Mouse (Mus musculus) MEL (cell line): ENCODE results near the gene Lair1. TPM values are rescaled to one million over a fixed set of nuclear protein-coding genes. Genes with fewer than 3 reads are reported as not detected.

Experiments used
- DNase-seq: peaks from one replicate; pipeline ENCODE4 v3.0.0; 2011; ENCODE audit warnings: low read depth, low spot score
- H3K27ac ChIP-seq: 2 replicates; pipeline ENCODE4 v1.5.1; 2012; ENCODE audit warnings: low read depth, mild to moderate bottlenecking, control low read depth, low read length, moderate library complexity; ENCODE audit not compliant: control insufficient read depth
- H3K27me3 ChIP-seq, 2 experiments: fragments of 150-350 bp in 1 of 2; sonication (generic) in 1 of 2; 2 replicates each; pipeline ENCODE4 v1.6.1; 2012; ENCODE audit warnings: low read length in 2 of 2, mild to moderate bottlenecking in 2 of 2, improper control_type of control experiment in 1 of 2, moderate library complexity in 1 of 2; ENCODE audit not compliant: insufficient read depth in 2 of 2, control insufficient read depth in 1 of 2
- H3K36me3 ChIP-seq, 2 experiments: 2 replicates each; pipeline ENCODE4 v1.6.1; 2012 to 2014; ENCODE audit warnings: low read length in 2 of 2, improper control_type of control experiment in 1 of 2, inconsistent platforms in 1 of 2, mild to moderate bottlenecking in 1 of 2; ENCODE audit not compliant: insufficient read depth in 2 of 2, control insufficient read depth in 1 of 2
- H3K4me1 ChIP-seq, 2 experiments: fragments of 150-350 bp in 1 of 2; sonication (generic) in 1 of 2; 2 replicates each; pipeline ENCODE4 v1.6.1; 2012; ENCODE audit warnings: low read length in 2 of 2, improper control_type of control experiment in 1 of 2, mild to moderate bottlenecking in 1 of 2; ENCODE audit not compliant: insufficient read depth in 2 of 2, control insufficient read depth in 1 of 2
- H3K4me3 ChIP-seq, 2 experiments: fragments of 150-350 bp in 1 of 2; sonication (generic) in 1 of 2; 2 replicates each; pipeline ENCODE4 v1.5.1; 2012; ENCODE audit warnings: low read depth in 2 of 2, low read length in 2 of 2, mild to moderate bottlenecking in 2 of 2, moderate library complexity in 2 of 2, control low read depth in 1 of 2, improper control_type of control experiment in 1 of 2; ENCODE audit not compliant: control insufficient read depth in 1 of 2, insufficient read depth in 1 of 2
- H3K79me2 ChIP-seq: 2 replicates; pipeline ENCODE4 v1.6.1; 2012; ENCODE audit warnings: mild to moderate bottlenecking, low read length, moderate library complexity; ENCODE audit not compliant: control insufficient read depth, poor library complexity, insufficient read depth
- H3K9ac ChIP-seq: 2 replicates; pipeline ENCODE4 v1.6.1; 2012; ENCODE audit warnings: low read depth, mild to moderate bottlenecking, control low read depth, low read length, moderate library complexity; ENCODE audit not compliant: control insufficient read depth, poor library complexity, severe bottlenecking
- H3K9me3 ChIP-seq: fragments of 150-350 bp; sonication (generic); replicated peaks from 2 replicates; pipeline ENCODE4 v1.6.1; 2012; ENCODE audit warnings: mild to moderate bottlenecking, low read length, improper control_type of control experiment, moderate library complexity; ENCODE audit not compliant: insufficient read depth
- BHLHE40 ChIP-seq: IDR thresholded peaks from 2 replicates; pipeline ENCODE4 v1.6.1; 2012; ENCODE audit warnings: low read depth, mild to moderate bottlenecking, inconsistent platforms, low read length, improper control_type of control experiment, borderline replicate concordance
- CHD1 ChIP-seq: IDR thresholded peaks from 2 replicates; pipeline ENCODE4 v1.6.1; 2012; ENCODE audit warnings: low read depth, mild to moderate bottlenecking, inconsistent platforms, low read length, improper control_type of control experiment
- CHD2 ChIP-seq: IDR thresholded peaks from 2 replicates; pipeline ENCODE4 v1.6.1; 2011; ENCODE audit warnings: low read length, improper control_type of control experiment
- E2F4 ChIP-seq: IDR thresholded peaks from 2 replicates; pipeline ENCODE4 v1.6.1; 2011; ENCODE audit warnings: low read depth, low read length, improper control_type of control experiment, borderline replicate concordance
- ELF1 ChIP-seq: IDR thresholded peaks from 2 replicates; pipeline ENCODE4 v1.6.1; 2014; ENCODE audit warnings: low read depth, mild to moderate bottlenecking, inconsistent platforms, low read length, improper control_type of control experiment, moderate library complexity
- EP300 ChIP-seq, 2 experiments: IDR thresholded peaks; 2 replicates each; pipeline ENCODE4 v1.6.1; 2011; ENCODE audit warnings: improper control_type of control experiment in 2 of 2, low read length in 2 of 2, low read depth in 1 of 2, mild to moderate bottlenecking in 1 of 2
- ETS1 ChIP-seq: IDR thresholded peaks from 2 replicates; pipeline ENCODE4 v1.6.1; 2012; ENCODE audit warnings: low read depth, mild to moderate bottlenecking, inconsistent platforms, low read length, improper control_type of control experiment, moderate library complexity
- GATA1 ChIP-seq: IDR thresholded peaks from 2 replicates; pipeline ENCODE4 v1.6.1; 2011; ENCODE audit warnings: low read depth, low read length, improper control_type of control experiment
- JUND ChIP-seq: IDR thresholded peaks from 2 replicates; pipeline ENCODE4 v1.6.1; 2011; ENCODE audit warnings: low read depth, mild to moderate bottlenecking, improper control_type of control experiment, low read length
- MAFK ChIP-seq: IDR thresholded peaks from 2 replicates; pipeline ENCODE4 v1.6.1; 2011; ENCODE audit warnings: low read depth, mild to moderate bottlenecking, low read length, improper control_type of control experiment, borderline replicate concordance
- MAX ChIP-seq: IDR thresholded peaks from 2 replicates; pipeline ENCODE4 v1.6.1; 2011; ENCODE audit warnings: low read length, improper control_type of control experiment
- MEF2A ChIP-seq: IDR thresholded peaks from 2 replicates; pipeline ENCODE4 v1.6.1; 2014; ENCODE audit warnings: low read depth, mild to moderate bottlenecking, inconsistent platforms, low read length, improper control_type of control experiment; ENCODE audit not compliant: poor library complexity, insufficient replicate concordance, severe bottlenecking; ENCODE audit errors: extremely low read depth
- MYB ChIP-seq: IDR thresholded peaks from 2 replicates; pipeline ENCODE4 v1.6.1; 2011; ENCODE audit warnings: mild to moderate bottlenecking, low read depth, low read length, improper control_type of control experiment
- MYC ChIP-seq: IDR thresholded peaks from 2 replicates; pipeline ENCODE4 v1.6.1; 2011; ENCODE audit warnings: low read depth, mild to moderate bottlenecking, low read length, improper control_type of control experiment, moderate library complexity
- NELFE ChIP-seq: IDR thresholded peaks from 2 replicates; pipeline ENCODE4 v1.6.1; 2011; ENCODE audit warnings: low read depth, low read length, improper control_type of control experiment
- NRF1 ChIP-seq: IDR thresholded peaks from 2 replicates; pipeline ENCODE4 v1.6.1; 2014; ENCODE audit warnings: low read depth, mild to moderate bottlenecking, inconsistent platforms, low read length, improper control_type of control experiment, moderate library complexity; ENCODE audit not compliant: poor library complexity, insufficient read depth, severe bottlenecking
- POLR2A ChIP-seq, 2 experiments: IDR thresholded peaks; 2 replicates each; pipeline ENCODE4 v1.6.1; 2011 to 2012; ENCODE audit warnings: low read length in 2 of 2, mild to moderate bottlenecking in 2 of 2, control low read depth in 1 of 2, improper control_type of control experiment in 1 of 2, low read depth in 1 of 2, moderate library complexity in 1 of 2; ENCODE audit not compliant: control insufficient read depth in 1 of 2, insufficient read depth in 1 of 2, poor library complexity in 1 of 2
- RCOR1 ChIP-seq: IDR thresholded peaks from 2 replicates; pipeline ENCODE4 v1.6.1; 2012; ENCODE audit warnings: low read depth, mild to moderate bottlenecking, inconsistent platforms, low read length, improper control_type of control experiment
- SIN3A ChIP-seq: IDR thresholded peaks from 2 replicates; pipeline ENCODE4 v1.6.1; 2012; ENCODE audit warnings: low read length, improper control_type of control experiment, inconsistent platforms
- SMC3 ChIP-seq: IDR thresholded peaks from 2 replicates; pipeline ENCODE4 v1.6.1; 2011; ENCODE audit warnings: low read depth, low read length, improper control_type of control experiment
- TAL1 ChIP-seq: IDR thresholded peaks from 2 replicates; pipeline ENCODE4 v1.6.1; 2012; ENCODE audit warnings: mild to moderate bottlenecking, inconsistent platforms, low read length, moderate library complexity, mixed read lengths
- TBP ChIP-seq: IDR thresholded peaks from 2 replicates; pipeline ENCODE4 v1.8.0; 2011; ENCODE audit warnings: low read depth, low read length, improper control_type of control experiment
- TCF12 ChIP-seq: IDR thresholded peaks from 2 replicates; pipeline ENCODE4 v1.6.1; 2014; ENCODE audit warnings: low read depth, mild to moderate bottlenecking, inconsistent platforms, low read length, improper control_type of control experiment, moderate library complexity
- USF1 ChIP-seq: IDR thresholded peaks from 2 replicates; pipeline ENCODE4 v1.6.1; 2014; ENCODE audit warnings: low read depth, mild to moderate bottlenecking, inconsistent platforms, low read length, improper control_type of control experiment, moderate library complexity
- USF2 ChIP-seq, 2 experiments: IDR thresholded peaks; 2 replicates each; pipeline ENCODE4 v1.6.1; 2011 to 2012; ENCODE audit warnings: improper control_type of control experiment in 2 of 2, low read length in 2 of 2, borderline replicate concordance in 1 of 2, inconsistent platforms in 1 of 2, low read depth in 1 of 2, mild to moderate bottlenecking in 1 of 2; ENCODE audit not compliant: insufficient read depth in 1 of 2
- ZC3H11A ChIP-seq: IDR thresholded peaks from 2 replicates; pipeline ENCODE4 v1.6.1; 2012; ENCODE audit warnings: low read depth, mild to moderate bottlenecking, inconsistent platforms, low read length, improper control_type of control experiment
- ZMIZ1 ChIP-seq: IDR thresholded peaks from 2 replicates; pipeline ENCODE4 v1.6.1; 2012; ENCODE audit warnings: low read depth, mild to moderate bottlenecking, inconsistent platforms, low read length, improper control_type of control experiment, moderate library complexity
- polyA plus RNA-seq, 2 experiments: library from polyadenylated mRNA; stranded (reverse) in 1 of 2; unstranded in 1 of 2; fragments of >175 nt in 1 of 2; fragments of >200 nt in 1 of 2; gene quantifications; 2 replicates each; pipeline versions ENCODE4 v1.2.1 to v1.2.4; 2012; ENCODE audit warnings: low replicate concordance in 2 of 2, low read depth in 1 of 2; ENCODE audit not compliant: insufficient read length in 2 of 2, insufficient read depth in 1 of 2, missing spikeins in 1 of 2
- total RNA-seq: library from RNA; depleted of rRNA; stranded (reverse); fragments of 300-350 nt; gene quantifications from 2 replicates; pipeline ENCODE4 v1.2.3, GENCODE M21; 2012

Gene Lair1
- total and polyA plus RNA-seq, 3 experiments: 0.15 to 0.31 TPM; not detected in 1

DNA sequence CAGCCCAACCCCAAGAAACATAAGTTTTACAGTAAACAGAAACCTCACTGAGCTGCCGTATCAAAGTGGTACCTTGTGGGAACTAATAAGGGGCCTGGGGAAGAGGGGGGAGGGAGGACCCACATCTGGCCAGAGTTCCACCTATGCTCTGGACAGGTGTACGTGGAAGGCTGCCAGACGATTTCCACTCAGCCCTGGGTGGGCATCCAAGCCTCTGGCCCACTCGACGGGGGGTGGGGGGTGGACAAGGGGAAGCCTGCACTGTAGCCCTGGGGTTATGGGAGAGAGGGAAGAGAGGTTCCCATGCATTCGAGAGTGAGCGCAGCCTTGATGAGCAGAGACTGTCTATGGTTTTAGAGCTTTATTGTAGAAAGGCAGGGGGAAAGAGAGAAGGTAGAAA lies 16.5 kb upstream of the Lair1 start:
- Histone ChIP-seq H3K9ac (no peak overlapping the region), H3K9me3 (no peaks in the 10 kb centered on the region), H3K79me2 (no peaks in the 10 kb centered on the region), H3K36me3 (peaks cover 0 to 11% of the 10 kb centered on the region in 2 experiments; a peak in 2 of 4 replicates), H3K27me3 (no peaks in the 10 kb centered on the region)
- DNase-seq: no peak
- TF ChIP-seq MAFK (no peak), ELF1 (no peak), MAX (no peak), SMC3 (no peak), TBP (no peak), USF2 (IDR thresholded peaks at IDR 0.05; ENCODE audit: borderline replicate concordance in 1 of 2, insufficient read depth in 1 of 2, low read depth in 1 of 2, low read length in 2 of 2) (no peak), ZC3H11A (no peak), GATA1 (no peak)
- TF ChIP-seq, all 39 proteins: peak for 0
- Histone ChIP-seq H3K4me1 (peaks cover 3 to 16% of the 10 kb centered on the region in 2 experiments), H3K4me3 (no peak overlapping the region), H3K27ac (no peak overlapping the region)

DNA sequence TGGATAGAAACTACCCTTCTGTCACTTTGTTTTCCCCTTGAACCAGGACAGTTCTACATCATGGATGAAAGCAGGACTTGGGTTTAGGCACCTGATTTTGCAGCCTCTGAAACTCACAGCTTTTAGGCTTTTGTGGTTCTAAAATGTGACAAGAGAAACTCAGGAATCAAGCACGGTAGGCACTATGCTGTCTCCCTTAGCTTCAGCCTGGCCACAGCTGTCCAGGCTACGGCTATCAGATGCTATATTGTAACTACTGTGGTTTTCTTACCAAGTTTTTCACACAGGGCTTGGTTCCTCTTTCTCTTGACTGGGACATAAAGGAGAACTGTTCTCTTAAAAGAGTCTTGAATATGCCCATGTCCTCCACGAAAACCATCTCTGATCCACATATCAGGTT lies 10.1 kb upstream of the Lair1 start:
- Histone ChIP-seq H3K9ac (no peak overlapping the region), H3K27me3 (no peaks in the 10 kb centered on the region), H3K9me3 (no peaks in the 10 kb centered on the region), H3K27ac (no peak overlapping the region), H3K79me2 (no peaks in the 10 kb centered on the region), H3K4me3 (no peak overlapping the region), H3K36me3 (peaks cover 0 to 18% of the 10 kb centered on the region in 2 experiments; a peak in 2 of 4 replicates)
- peak; percentile 83 for DNase-seq
- TF ChIP-seq E2F4 (no peak), MAX (no peak), ELF1 (no peak), BHLHE40 (no peak), TAL1 (no peak), NELFE (no peak), MYC (no peak), CHD1 (no peak), ETS1 (peak; percentile 79; the same call in 1 of the 2 replicates), RCOR1 (no peak), JUND (no peak), ZC3H11A (no peak), ZMIZ1 (no peak), MAFK (no peak), TBP (0 out of 2 replicates have a peak, but pooled peaks have one; percentile 27), MYB (no peak), USF1 (no peak), CHD2 (no peak), EP300 (IDR thresholded peaks at IDR 0.05; ENCODE audit: low read depth in 1 of 2, low read length in 2 of 2) (peak; percentile 47 to 61; a peak in 3 of 4 replicates), GATA1 (peak; percentile 48; the same call in 1 of the 2 replicates), NRF1 (no peak), POLR2A (IDR thresholded peaks at IDR 0.05; ENCODE audit: control insufficient read depth in 1 of 2, insufficient read depth in 1 of 2, low read depth in 1 of 2, low read length in 2 of 2, poor library complexity in 1 of 2) (no peak), TCF12 (0 out of 2 replicates have a peak, but pooled peaks have one; percentile 37), MEF2A (no peak), SIN3A (no peak; the same call in 1 of the 2 replicates)
- TF ChIP-seq, all 39 proteins: peak for 5
- peaks cover 11 to 23% of the 10 kb centered on the region in 2 experiments for H3K4me1 ChIP-seq
